13 mouse cellular contexts compared by ENCODE assay signal in the genomic region with DNA sequence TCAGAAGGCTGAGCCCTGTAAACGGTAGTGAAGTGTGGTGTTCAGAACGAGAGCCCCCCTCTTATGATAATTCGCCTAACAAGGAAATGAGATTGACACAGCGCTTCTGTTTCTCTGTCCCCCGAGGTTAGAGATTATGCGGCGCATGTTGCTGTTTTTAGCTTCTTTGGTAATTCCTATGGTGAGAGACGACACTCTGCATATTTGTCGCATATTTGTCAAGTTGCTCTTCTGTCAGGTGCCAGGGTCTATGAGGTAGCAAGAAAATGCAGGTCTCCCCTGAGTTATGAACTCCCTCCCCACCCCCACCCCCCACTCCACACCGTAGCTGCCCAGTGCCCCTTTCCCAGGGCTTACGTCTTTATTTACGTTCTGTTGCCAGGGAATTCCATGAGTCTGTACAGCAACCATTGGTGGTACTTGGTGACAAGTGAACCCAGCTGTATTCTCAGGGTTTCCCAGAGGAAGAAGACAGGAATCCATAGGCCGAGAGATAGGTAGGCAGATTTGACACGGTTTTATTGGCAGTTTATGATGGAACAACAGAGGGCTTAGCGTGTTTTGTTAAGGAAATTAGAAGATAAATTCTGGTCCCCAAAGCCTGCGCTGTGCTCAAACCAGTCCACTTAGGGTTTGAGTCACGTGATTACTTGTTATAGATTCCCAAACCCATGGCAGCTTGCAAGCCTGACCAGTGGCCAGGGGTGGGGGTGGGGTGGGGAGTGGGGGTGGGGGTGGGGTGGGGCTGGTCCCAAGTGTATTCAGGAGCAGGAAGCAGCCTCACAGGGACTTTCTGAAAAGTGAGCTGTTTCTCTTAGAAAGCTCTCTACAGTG. TPM values are rescaled to one million over a fixed set of nuclear protein-coding genes. Genes with fewer than 3 reads are reported as not detected.
DNase-seq lines count a peak whose midpoint lies in the region; ATAC-seq and TF ChIP-seq lines count a peak whose summit lies in the region.
"Had no signal": no experiment of that assay in that cellular context is flagged by ENCODE, and none has a peak within 500 bp of the region (broad histone marks: within the 10 kb centered on the region; RNA-seq: fewer than 3 reads in every experiment).

No protein-coding gene starts in this region.

- peaks cover 13% of the 10 kb centered on the region; the same call in 1 of the 2 replicates for H3K4me1 ChIP-seq in lung, embryonic 15.5 days
- no peaks in the 10 kb centered on the region for H3K4me1 ChIP-seq in hindbrain, embryonic 16.5 days (ENCODE audit: control insufficient read depth, insufficient read depth, low read depth, low read length)
- peaks cover 4% of the 10 kb centered on the region; the same call in 1 of the 2 replicates for H3K4me1 ChIP-seq in neural tube, embryonic 14.5 days (ENCODE audit: control insufficient read depth, insufficient read depth, low read length)
- H3K4me1 ChIP-seq in cerebellum, adult 2 months (ENCODE audit: control insufficient read depth, insufficient read depth, low read length), result no peaks in the 10 kb centered on the region

- no peak overlapping the region for H3K27ac ChIP-seq in lung, embryonic 15.5 days
- H3K27ac ChIP-seq in hindbrain, embryonic 16.5 days (ENCODE audit: low read depth, low read length), result no peak overlapping the region
- no peak overlapping the region for H3K27ac ChIP-seq in neural tube, embryonic 14.5 days (ENCODE audit: low read depth, low read length)
- no peak overlapping the region for H3K27ac ChIP-seq in cerebellum, adult 2 months (ENCODE audit: insufficient read depth, low read length)
- H3K27ac ChIP-seq: stomach, embryonic 15.5 days had no signal

- H3K9me3 ChIP-seq in lung, embryonic 15.5 days, result no peaks in the 10 kb centered on the region
- H3K9me3 ChIP-seq in hindbrain, embryonic 16.5 days (ENCODE audit: control insufficient read depth, low read length), result no peaks in the 10 kb centered on the region
- H3K9me3 ChIP-seq in neural tube, embryonic 14.5 days (ENCODE audit: control insufficient read depth, low read length), result no peaks in the 10 kb centered on the region
- H3K9me3 ChIP-seq: stomach, embryonic 15.5 days had no signal

- WGBS in lung, embryonic 15.5 days, result 16% methylated on average over 17 of the region's 17 CpGs
- WGBS in hindbrain, embryonic 16.5 days, result 18% methylated on average over 17 of the region's 17 CpGs
- WGBS in neural tube, embryonic 14.5 days, result 28% methylated on average over 17 of the region's 17 CpGs
- 25% methylated on average over 17 of the region's 17 CpGs for WGBS in cerebellum, adult 2 months

- ATAC-seq in lung, embryonic 15.5 days (ENCODE audit: borderline replicate concordance, extremely low read depth, low FRiP score, low TSS enrichment), result no peak
- peak; percentile 24; the same call in 1 of the 2 replicates for ATAC-seq in hindbrain, embryonic 16.5 days
- peak; percentile 49; the same call in 1 of the 2 replicates for ATAC-seq in neural tube, embryonic 14.5 days (ENCODE audit: low read depth)
- ATAC-seq: intestine, embryonic 16.5 days had no signal

- no peak overlapping the region for H3K4me3 ChIP-seq in lung, embryonic 15.5 days
- H3K4me3 ChIP-seq in hindbrain, embryonic 16.5 days (ENCODE audit: low read length), result no peak overlapping the region
- no peak overlapping the region for H3K4me3 ChIP-seq in neural tube, embryonic 14.5 days (ENCODE audit: low read depth, low read length)
- H3K4me3 ChIP-seq in cerebellum, adult 2 months (replicated peaks; ENCODE audit: insufficient read depth, low read depth, low read length), result no peak overlapping the region
- H3K4me3 ChIP-seq: stomach, embryonic 15.5 days had no signal

- H3K4me2 ChIP-seq in lung, embryonic 15.5 days, result peak overlapping the region; percentile 11; the same call in 1 of the 2 replicates
- H3K4me2 ChIP-seq in hindbrain, embryonic 16.5 days (ENCODE audit: low read length), result peak overlapping the region; percentile 36
- H3K4me2 ChIP-seq in neural tube, embryonic 14.5 days (ENCODE audit: low read depth, low read length), result no peak overlapping the region
- H3K4me2 ChIP-seq: stomach, embryonic 15.5 days had no signal

- TF ChIP-seq CTCF in cerebellum, adult 2 months (IDR thresholded peaks at IDR 0.05; ENCODE audit: borderline replicate concordance, insufficient read depth, low read depth, low read length), result no peak

- H3K9ac ChIP-seq in lung, embryonic 15.5 days, result no peak overlapping the region
- no peak overlapping the region for H3K9ac ChIP-seq in hindbrain, embryonic 16.5 days (ENCODE audit: low read depth, low read length)
- no peak overlapping the region for H3K9ac ChIP-seq in neural tube, embryonic 14.5 days (replicated peaks; ENCODE audit: low read depth, low read length)
- H3K9ac ChIP-seq: stomach, embryonic 15.5 days had no signal

- no peak for TF ChIP-seq POLR2A in cerebellum, adult 2 months (IDR thresholded peaks at IDR 0.05; ENCODE audit: borderline replicate concordance, insufficient read depth, low read length)

- DNase-seq in embryo, embryonic 11 days, result peak; percentile 23
- no peak for DNase-seq in embryo, embryonic 9.5 days (ENCODE audit: extremely low spot score)
- no peak for DNase-seq in lung, adult 18-20 months
- no peak for DNase-seq in right cerebral cortex, postnatal 10 days (ENCODE audit: low spot score in 2 of 2)
- no peak for DNase-seq in cerebellum, adult 2 months
- DNase-seq: cerebellum, postnatal 36 days; layer of hippocampus, postnatal 36 days; lung, postnatal 4 days had no signal

- H3K36me3 ChIP-seq in lung, embryonic 15.5 days, result no peaks in the 10 kb centered on the region
- H3K36me3 ChIP-seq in hindbrain, embryonic 16.5 days (ENCODE audit: control insufficient read depth, insufficient read depth, low read length), result no peaks in the 10 kb centered on the region
- no peaks in the 10 kb centered on the region for H3K36me3 ChIP-seq in neural tube, embryonic 14.5 days (ENCODE audit: control insufficient read depth, insufficient read depth, low read length)
- H3K36me3 ChIP-seq: stomach, embryonic 15.5 days had no signal

- H3K27me3 ChIP-seq in lung, embryonic 15.5 days, result no peaks in the 10 kb centered on the region
- H3K27me3 ChIP-seq in hindbrain, embryonic 16.5 days (replicated peaks; ENCODE audit: control insufficient read depth, insufficient read depth, low read length), result no peaks in the 10 kb centered on the region
- H3K27me3 ChIP-seq in neural tube, embryonic 14.5 days (ENCODE audit: control insufficient read depth, insufficient read depth, low read length), result no peaks in the 10 kb centered on the region
- no peaks in the 10 kb centered on the region; the same call in 1 of the 2 replicates for H3K27me3 ChIP-seq in cerebellum, adult 2 months (ENCODE audit: control insufficient read depth, insufficient read depth, low read length)
- H3K27me3 ChIP-seq: stomach, embryonic 15.5 days had no signal

RNA-seq across cellular contexts. Expression of gene Bend4, which starts 16.3 kb away (rescaled TPM):
- polyA plus RNA-seq in lung, embryonic 15.5 days (2015; fragmentation: Nextera tagmentation; extraction: Ambion mirVana), result 6.6 and 7.4 TPM in 2 replicates
- 11.4 and 12.4 TPM in 2 replicates for polyA plus RNA-seq in hindbrain, embryonic 16.5 days (2015; fragmentation: Nextera tagmentation; extraction: Ambion mirVana)
- polyA plus RNA-seq in neural tube, embryonic 14.5 days (2014; fragmentation: Nextera tagmentation; extraction: Ambion mirVana), result 17.5 and 23.3 TPM in 2 replicates
- polyA plus RNA-seq in cerebellum, adult 2 months (2012; rRNA removed), result 1.6 and 2.0 TPM in 2 replicates
